Mouse (Mus musculus): ENCODE measurements around the gene Pla2g16. TPM values are rescaled to one million over a fixed set of nuclear protein-coding genes. Genes with fewer than 3 reads are reported as not detected.
A peak's percentile ranks its signal among the peaks of the same experiment; 100 is the strongest.

Gene Pla2g16
- 10 to 100 TPM; 77.8 to 93.3 TPM for polyA plus RNA-seq (2017; shearing (Covaris generic))

GRCm38 (mm10) chr19:7557328-7557822 is at the start of gene Pla2g16:
Gene Pla2g16, plus strand, starts transcription at chr19:7557459.
- peak; percentile 80 for ATAC-seq

- no peak for ATAC-seq
Observed at GRCm38 (mm10) chr19:7508026-7508425, 49.2 kb upstream of the Pla2g16 start.

DNA sequence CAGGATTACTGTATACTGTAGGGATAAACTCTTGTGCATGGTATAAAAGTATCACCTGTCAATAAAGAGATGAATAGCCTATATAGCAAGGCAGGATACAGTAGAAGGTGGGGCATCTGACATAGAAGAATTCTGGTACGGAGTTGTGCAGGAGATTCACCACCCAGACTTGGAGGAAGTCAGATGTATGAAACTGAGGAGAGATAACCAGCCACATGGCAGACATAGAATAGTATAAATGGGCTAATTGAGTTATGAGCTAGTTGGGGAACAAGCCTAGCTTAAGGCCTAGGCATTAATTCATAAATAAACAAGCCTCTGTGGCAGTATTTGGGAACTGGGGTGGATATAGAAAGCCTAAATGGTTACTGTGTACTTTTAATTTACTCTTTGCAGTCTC is 40.8 kb upstream of the Pla2g16 start:
- ATAC-seq = no peak

DNA sequence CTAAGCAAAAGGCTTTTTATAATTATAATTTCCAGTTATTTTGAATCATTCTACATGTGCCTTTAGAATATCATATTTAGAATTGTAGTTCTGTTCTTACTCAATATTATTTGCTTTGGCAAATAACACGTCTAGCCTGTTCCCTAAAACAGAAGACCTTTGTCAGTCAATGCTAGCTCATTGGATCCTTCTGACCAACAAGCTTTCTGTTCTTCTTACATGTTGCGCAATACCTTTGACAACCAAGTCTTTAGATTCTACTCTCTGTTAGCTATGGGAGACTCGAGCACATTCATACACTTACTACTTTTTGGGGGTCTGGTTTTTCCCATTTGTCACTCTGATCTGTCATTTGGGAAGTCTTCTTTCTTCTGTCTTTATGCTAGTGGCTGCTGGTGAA is 35.6 kb upstream of the Pla2g16 start:
- no peak for ATAC-seq

DNA sequence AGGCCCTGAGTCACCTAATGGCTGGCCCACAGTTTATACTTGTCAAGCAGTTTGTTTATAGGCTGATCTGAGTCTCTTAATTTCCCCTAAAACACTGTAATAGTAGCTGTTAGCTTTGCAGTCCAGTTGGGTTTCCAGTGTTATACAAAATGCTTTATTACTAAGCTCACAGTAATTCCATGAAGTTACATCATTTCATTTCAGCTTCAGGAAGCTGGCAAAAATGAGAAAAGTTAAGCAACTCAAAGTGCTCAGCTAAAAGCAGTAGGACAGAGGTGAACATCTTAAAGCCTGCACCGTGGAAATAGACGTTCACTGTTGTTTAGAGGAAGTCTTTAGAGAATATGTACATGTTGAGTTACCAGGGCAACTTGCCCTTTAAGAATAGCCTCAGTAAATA is 34.4 kb upstream of the Pla2g16 start:
- ATAC-seq = no peak

- ATAC-seq = no peak
Observed at GRCm38 (mm10) chr19:7523292-7523691, 34.0 kb upstream of the Pla2g16 start.

- no peak for ATAC-seq
Observed at GRCm38 (mm10) chr19:7523781-7524180, 33.5 kb upstream of the Pla2g16 start.

DNA sequence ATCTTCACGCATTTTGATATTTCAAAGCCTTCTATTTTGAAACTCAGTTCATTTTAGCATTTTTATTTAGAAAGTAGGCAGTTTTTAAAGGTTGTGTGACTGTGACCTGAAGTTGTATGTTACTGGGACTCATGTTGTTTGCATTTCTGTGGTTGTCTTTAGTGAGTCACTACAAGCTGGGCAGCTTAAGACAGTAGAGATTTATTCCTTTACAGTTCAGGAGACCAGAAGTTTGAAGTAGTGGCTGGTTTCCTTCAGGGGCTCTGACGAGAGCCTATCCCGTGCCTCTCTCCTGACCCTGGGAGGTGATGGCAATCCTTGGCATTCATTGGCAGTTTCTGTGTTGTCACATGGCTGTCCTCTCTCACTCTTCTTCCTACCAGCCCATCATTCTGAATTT is 32.4 kb upstream of the Pla2g16 start:
- no peak for ATAC-seq

DNA sequence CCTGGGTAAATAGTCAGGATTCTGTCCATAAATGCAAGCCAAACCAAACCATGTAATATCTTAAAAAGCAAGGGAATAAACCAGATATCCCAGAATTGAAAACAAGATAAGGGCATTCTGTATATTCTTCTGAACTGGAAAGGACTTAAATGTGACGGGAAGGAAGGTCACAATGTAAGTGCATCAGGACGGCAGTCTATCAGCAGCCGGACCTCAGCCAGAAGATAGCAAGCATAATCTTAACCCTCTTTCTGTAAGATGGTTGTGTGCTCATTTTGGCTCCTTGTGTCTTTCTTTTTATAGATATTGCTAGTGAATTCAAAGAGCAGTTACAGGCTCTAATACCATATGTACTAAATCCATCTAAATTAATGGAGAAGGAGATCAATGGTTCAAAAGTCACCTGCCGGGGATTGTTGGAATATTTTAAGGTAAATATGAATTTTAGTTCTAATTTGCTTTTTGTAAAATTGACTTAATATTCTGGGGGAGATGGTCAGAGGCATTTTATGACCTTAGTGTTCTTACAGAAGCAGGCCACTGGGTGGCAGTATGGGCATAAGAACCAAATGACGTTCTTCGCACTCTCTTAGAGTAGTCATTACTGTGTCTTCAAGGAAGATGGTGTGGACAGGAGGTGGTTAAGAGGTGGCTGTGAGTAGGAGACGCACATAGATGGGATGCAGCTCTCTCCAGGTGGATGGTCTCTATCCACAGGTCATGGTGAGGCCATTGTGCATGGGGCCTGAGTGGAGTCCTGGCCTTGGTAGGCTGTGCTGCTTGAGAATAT is 28.4 kb upstream of the Pla2g16 start:
- peak; percentile 81 for ATAC-seq

DNA sequence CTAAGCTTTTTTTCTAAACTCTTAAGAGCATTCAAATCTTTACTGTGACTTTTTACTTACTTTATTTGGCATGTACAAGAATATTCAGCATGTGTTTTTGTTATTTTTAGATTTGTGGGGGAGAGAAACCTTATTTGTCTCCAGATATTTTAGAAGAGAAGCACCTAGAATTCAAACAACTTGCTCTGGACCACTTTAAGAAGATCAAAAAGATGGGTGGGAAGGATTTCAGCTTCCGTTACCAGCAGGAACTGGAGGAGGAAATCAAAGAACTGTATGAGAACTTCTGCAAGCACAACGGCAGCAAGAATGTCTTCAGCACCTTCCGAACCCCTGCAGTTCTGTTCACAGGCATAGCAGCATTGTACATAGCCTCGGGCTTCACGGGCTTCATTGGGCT is 25.4 kb upstream of the Pla2g16 start:
- ATAC-seq = no peak

DNA sequence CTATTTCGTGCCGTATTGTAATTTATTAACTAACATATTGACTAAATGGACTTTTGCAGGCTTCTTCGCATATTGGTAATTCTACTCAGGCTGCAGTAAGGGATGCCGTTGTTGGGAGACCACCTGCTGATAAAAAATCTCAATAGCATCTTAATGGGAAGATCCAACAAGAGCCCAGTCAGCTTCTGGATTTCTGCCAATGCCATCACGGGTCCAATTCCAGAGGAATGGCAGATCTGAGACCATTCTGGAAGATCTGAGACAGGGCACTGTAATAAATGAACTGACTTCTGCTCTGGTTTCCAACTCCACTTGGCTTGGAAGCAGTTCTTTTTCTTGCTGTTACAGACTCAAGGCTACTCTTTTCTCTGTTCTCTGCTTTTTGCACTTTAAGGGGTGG is 23.4 kb upstream of the Pla2g16 start:
- ATAC-seq = no peak

DNA sequence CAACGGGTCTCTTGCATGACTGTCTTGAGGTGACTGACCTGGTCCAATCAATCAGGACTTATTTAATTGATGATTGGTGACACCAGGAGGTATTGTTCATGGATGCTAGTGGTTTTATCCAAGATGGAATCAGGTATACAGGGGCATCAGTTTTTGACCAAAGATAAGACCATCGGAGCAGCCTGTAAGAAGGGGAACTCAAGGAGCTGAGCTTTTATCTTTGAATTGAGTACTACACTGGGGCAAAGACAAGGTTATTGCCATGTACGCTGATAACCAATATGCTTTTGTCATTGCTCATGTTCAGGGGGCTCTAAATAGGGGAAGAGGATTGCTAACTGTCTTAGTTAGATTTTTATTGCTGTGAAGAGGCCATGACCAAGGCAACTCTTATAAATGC is 8.3 kb upstream of the Pla2g16 start:
- ATAC-seq = no peak

- no peak for ATAC-seq
Observed at GRCm38 (mm10) chr19:7551550-7552300, 5.5 kb upstream of the Pla2g16 start.

DNA sequence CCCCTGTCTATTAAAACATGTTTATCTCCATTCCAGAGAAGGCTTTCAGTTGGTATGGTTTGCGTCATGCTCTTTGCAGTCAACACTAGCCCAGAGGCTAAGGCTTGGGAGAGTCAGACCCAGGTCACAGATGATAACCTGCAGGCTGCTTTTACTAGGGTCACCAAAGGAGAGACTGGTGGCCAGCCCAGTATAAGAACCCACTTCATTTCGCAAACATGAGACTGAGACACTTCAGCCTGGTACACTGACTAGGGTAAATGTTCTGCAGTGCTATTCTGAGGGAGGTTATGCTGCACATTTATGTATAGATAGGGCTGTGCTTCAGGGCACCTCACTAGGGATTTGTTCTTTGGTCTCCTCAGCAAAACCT is 5.0 kb upstream of the Pla2g16 start:
- ATAC-seq = no peak

DNA sequence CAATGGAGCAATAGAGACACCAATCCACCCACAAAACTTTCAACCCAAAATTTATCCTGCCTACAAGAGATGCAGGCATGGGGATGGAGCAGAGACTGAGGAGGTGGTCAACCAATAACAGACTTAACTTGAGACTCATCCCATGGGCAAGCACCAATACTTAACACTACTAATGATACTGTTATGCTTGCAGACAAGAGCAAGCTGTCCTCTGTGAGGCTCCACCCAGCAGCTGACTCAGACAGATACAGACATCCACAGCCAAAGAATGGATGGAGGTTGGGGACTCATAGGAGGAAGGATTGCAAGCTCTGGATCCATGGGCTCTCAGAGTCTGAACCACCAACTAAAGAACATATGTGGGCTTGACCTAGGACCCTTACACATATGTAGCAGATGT is 3.8 kb upstream of the Pla2g16 start:
- no peak for ATAC-seq

DNA sequence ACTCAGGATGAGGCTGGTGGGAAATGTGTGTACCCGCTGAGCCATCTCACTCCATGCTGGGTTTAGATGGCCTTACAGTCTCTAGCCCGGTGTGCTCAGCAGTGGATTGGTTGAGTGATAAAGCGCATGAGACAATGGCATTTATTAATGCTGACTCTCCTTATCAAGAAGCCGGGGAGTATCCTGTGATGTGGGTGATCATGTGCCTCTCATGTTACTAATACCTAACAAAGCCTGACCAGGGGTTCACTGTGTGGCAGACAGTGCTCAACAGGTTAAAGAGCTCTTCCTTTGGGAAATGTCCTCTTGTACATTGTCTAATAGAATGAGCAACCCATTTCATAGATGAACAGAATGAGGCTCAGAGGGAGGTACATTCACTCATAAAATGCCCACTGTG is 2.4 kb upstream of the Pla2g16 start:
- no peak for ATAC-seq

DNA sequence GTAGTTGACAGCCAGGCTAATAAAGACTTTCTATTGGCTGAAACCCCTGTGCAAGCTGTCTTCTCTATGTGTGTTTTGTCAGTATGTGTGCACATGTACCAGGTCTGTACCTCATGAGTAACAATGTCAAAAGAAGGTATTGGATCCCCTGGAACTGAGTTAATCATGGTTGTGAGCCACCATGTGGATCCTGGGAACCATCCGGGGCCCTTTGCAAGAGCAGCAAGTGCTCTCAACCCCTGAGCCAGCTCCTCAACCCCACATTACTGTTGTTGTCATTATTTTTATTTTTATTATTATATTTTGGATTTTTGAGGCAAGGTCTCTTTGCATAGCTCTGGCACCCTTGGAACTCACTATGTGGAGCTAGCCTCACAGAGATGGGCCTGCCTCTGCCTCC is 618 bp upstream of the Pla2g16 start:
- no peak for ATAC-seq

DNA sequence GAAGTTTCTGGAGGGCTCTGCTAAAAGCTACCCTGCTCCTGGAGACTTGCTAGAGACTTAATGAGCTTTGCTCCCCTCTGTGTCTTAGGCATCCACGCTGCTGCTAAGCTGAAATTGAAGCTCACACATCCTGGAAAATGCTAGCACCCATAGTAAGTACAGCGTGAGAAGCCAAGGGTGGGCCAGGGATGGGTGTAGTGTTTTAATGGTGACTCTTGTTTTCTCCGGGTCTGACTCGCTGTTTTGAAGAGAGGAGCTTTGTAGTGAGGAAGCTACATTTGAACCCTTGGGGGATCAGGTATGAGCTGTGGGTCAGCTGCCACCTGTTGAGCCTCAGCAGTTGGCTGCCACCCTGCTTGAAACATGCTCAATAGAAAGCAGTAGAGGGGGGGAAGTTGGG is 585 bp downstream of the Pla2g16 start:
- no peak for ATAC-seq

GRCm38 (mm10) chr19:7558675-7559074 is 1.4 kb downstream of the Pla2g16 start:
- ATAC-seq = peak; percentile 68

DNA sequence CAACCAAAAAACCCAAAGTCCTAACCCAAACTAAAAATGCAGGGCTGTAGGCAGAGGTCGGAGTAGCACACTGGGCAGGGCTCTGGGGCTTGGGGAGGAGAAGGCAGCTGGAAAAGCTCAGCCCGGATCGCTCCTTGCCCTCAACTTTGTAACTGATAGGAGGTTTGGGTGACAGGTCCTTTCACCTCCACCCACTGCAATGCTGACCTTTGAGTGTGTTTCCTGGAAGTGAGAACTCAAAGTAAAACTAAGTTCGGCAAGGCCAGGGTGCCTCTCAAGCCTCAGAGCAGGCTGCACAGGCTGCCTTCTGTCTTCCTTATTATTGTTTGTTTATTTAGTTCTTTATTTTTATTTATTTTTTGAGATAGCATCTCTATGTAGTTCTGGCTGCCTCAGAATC is 2.7 kb downstream of the Pla2g16 start:
- no peak for ATAC-seq

- ATAC-seq = peak; percentile 38
Observed at GRCm38 (mm10) chr19:7561456-7561855, 4.2 kb downstream of the Pla2g16 start.

DNA sequence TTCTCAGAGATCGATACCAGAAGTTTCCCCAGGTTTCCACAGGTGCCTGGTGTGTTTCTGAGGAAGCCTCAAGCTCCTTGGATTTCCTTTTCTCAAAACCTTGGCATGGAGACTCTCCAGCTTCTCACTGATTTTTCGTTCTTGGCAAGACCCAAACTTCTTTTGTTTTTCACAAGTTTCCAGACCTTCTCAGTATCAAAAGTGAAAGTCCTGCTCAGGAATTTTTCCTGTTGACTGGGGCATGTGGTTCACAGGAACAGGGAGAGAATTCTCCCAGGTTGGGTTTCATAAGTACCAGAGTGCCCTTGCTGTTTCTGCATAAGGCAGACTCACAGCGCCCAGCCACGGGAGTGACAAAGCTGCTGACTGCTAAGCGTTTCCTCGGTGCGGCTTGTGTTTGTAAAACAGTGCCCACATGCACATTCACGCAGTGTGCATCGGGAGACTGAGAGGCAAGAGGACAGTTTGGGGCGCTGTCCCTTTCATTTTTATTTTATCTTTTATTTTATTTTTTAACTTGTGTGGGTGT is 5.4 kb downstream of the Pla2g16 start:
- ATAC-seq = no peak

DNA sequence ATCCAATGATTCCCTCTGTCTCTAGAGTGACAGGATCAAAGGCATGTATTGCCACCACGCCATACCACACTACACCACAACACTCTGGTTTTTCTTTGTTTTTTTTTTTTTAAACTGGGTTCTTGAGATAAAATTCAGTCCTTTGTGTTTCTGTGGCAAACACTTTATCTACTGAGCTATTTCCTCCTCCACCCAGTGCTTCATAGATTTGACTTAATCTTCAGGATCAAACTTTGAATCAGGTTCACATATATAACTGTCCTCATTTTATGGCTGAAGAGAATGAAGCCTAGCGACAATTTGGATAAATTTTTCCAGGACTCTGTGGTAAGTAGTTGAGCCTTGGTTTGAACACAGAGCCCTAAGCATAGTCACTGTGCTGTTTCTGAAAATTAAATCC is 6.4 kb downstream of the Pla2g16 start:
- ATAC-seq = no peak

GRCm38 (mm10) chr19:7564457-7564856 is 7.2 kb downstream of the Pla2g16 start:
- no peak for ATAC-seq
